Mouse (Mus musculus): ENCODE data around the gene Apc2. TPM values are rescaled to one million over a fixed set of nuclear protein-coding genes. Genes with fewer than 3 reads are reported as not detected.

Gene Apc2
- polyA plus RNA-seq, 1 experiment = 0.74 TPM

- Histone ChIP-seq H3K27me3 (replicated peaks; ENCODE audit: control insufficient read depth, insufficient read depth, low read length) (no peaks in the 10 kb centered on the region), H3K36me3 (ENCODE audit: control insufficient read depth, insufficient read depth, low read length) (no peaks in the 10 kb centered on the region), H3K4me3 (ENCODE audit: insufficient read depth, low read depth, low read length) (no peak overlapping the region), H3K4me1 (ENCODE audit: control insufficient read depth, insufficient read depth, low read length) (peaks cover 3% of the 10 kb centered on the region; the same call in 1 of the 2 replicates), H3K27ac (ENCODE audit: insufficient read depth, low read depth, low read length) (no peak overlapping the region)
- 82% methylated on average over 10 of the region's 10 CpGs for WGBS
- TF ChIP-seq CTCF (conservative IDR thresholded peaks at IDR 0.05; ENCODE audit: insufficient read depth, insufficient read length, low read depth, low read length) = no peak
- no peak for TF ChIP-seq POLR2A (IDR thresholded peaks at IDR 0.05; ENCODE audit: low read depth, low read length)
- DNase-seq = no peak
These were observed 5.7 kb downstream of the Apc2 start for GRCm38 (mm10) chr10:80301256-80302081.

- WGBS = 58% methylated on average over 5 of the region's 5 CpGs
- no peak for DNase-seq
- no peak for TF ChIP-seq CTCF (conservative IDR thresholded peaks at IDR 0.05; ENCODE audit: insufficient read depth, insufficient read length, low read depth, low read length)
- TF ChIP-seq POLR2A (IDR thresholded peaks at IDR 0.05; ENCODE audit: low read depth, low read length) = no peak
- no peaks in the 10 kb centered on the region for H3K36me3 ChIP-seq (ENCODE audit: control insufficient read depth, insufficient read depth, low read length)
- H3K4me1 ChIP-seq (ENCODE audit: control insufficient read depth, insufficient read depth, low read length) = peaks cover 3% of the 10 kb centered on the region; the same call in 1 of the 2 replicates
- H3K27ac ChIP-seq (ENCODE audit: insufficient read depth, low read depth, low read length) = no peak overlapping the region
- H3K4me3 ChIP-seq (ENCODE audit: insufficient read depth, low read depth, low read length) = no peak overlapping the region
- no peaks in the 10 kb centered on the region for H3K27me3 ChIP-seq (replicated peaks; ENCODE audit: control insufficient read depth, insufficient read depth, low read length)
These were observed 6.2 kb downstream of the Apc2 start for GRCm38 (mm10) chr10:80302082-80302355.

GRCm38 (mm10) chr10:80302471-80302881 lies 6.7 kb downstream of the Apc2 start:
- WGBS = 26% methylated on average over 9 of the region's 9 CpGs
- TF ChIP-seq POLR2A (IDR thresholded peaks at IDR 0.05; ENCODE audit: low read depth, low read length) = no peak
- TF ChIP-seq CTCF (conservative IDR thresholded peaks at IDR 0.05; ENCODE audit: insufficient read depth, insufficient read length, low read depth, low read length) = no peak
- Histone ChIP-seq H3K27ac (ENCODE audit: insufficient read depth, low read depth, low read length) (no peak overlapping the region), H3K36me3 (ENCODE audit: control insufficient read depth, insufficient read depth, low read length) (no peaks in the 10 kb centered on the region), H3K27me3 (replicated peaks; ENCODE audit: control insufficient read depth, insufficient read depth, low read length) (no peaks in the 10 kb centered on the region), H3K4me1 (ENCODE audit: control insufficient read depth, insufficient read depth, low read length) (peaks cover 3% of the 10 kb centered on the region; the same call in 1 of the 2 replicates), H3K4me3 (ENCODE audit: insufficient read depth, low read depth, low read length) (no peak overlapping the region)
- DNase-seq = peak; percentile 80

- WGBS = 37% methylated on average over 12 of the region's 12 CpGs
These were observed 8.7 kb downstream of the Apc2 start for GRCm38 (mm10) chr10:80304458-80304857.

GRCm38 (mm10) chr10:80304862-80305261 lies 9.1 kb downstream of the Apc2 start:
- Histone ChIP-seq H3K27ac (ENCODE audit: insufficient read depth, low read depth, low read length) (no peak overlapping the region), H3K4me3 (ENCODE audit: insufficient read depth, low read depth, low read length) (no peak overlapping the region), H3K4me1 (ENCODE audit: control insufficient read depth, insufficient read depth, low read length) (peaks cover 3% of the 10 kb centered on the region; the same call in 1 of the 2 replicates), H3K36me3 (ENCODE audit: control insufficient read depth, insufficient read depth, low read length) (no peaks in the 10 kb centered on the region), H3K27me3 (replicated peaks; ENCODE audit: control insufficient read depth, insufficient read depth, low read length) (no peaks in the 10 kb centered on the region)
- WGBS = 20% methylated on average over 25 of the region's 25 CpGs
- peak; percentile 52 for DNase-seq
- TF ChIP-seq CTCF (conservative IDR thresholded peaks at IDR 0.05; ENCODE audit: insufficient read depth, insufficient read length, low read depth, low read length) (no peak), POLR2A (IDR thresholded peaks at IDR 0.05; ENCODE audit: low read depth, low read length) (no peak)

More at GRCm38 (mm10) chr10:80304458-80304857, 8.7 kb downstream of the Apc2 start:
- Histone ChIP-seq H3K27me3 (replicated peaks; ENCODE audit: control insufficient read depth, insufficient read depth, low read length) (no peaks in the 10 kb centered on the region), H3K4me1 (ENCODE audit: control insufficient read depth, insufficient read depth, low read length) (peaks cover 3% of the 10 kb centered on the region; the same call in 1 of the 2 replicates), H3K4me3 (ENCODE audit: insufficient read depth, low read depth, low read length) (no peak overlapping the region), H3K27ac (ENCODE audit: insufficient read depth, low read depth, low read length) (no peak overlapping the region), H3K36me3 (ENCODE audit: control insufficient read depth, insufficient read depth, low read length) (no peaks in the 10 kb centered on the region)
- TF ChIP-seq CTCF (conservative IDR thresholded peaks at IDR 0.05; ENCODE audit: insufficient read depth, insufficient read length, low read depth, low read length) (no peak), POLR2A (IDR thresholded peaks at IDR 0.05; ENCODE audit: low read depth, low read length) (no peak)
- DNase-seq = no peak

GRCm38 (mm10) chr10:80311560-80311959 lies 15.8 kb downstream of the Apc2 start:
- H3K27me3 ChIP-seq (replicated peaks; ENCODE audit: control insufficient read depth, insufficient read depth, low read length) = no peaks in the 10 kb centered on the region
- WGBS = 88% methylated on average over 16 of the region's 16 CpGs
- no peak for TF ChIP-seq CTCF (conservative IDR thresholded peaks at IDR 0.05; ENCODE audit: insufficient read depth, insufficient read length, low read depth, low read length)
- TF ChIP-seq POLR2A (IDR thresholded peaks at IDR 0.05; ENCODE audit: low read depth, low read length) = no peak

GRCm38 (mm10) chr10:80312586-80313504 lies 17.1 kb downstream of the Apc2 start:
- no peaks in the 10 kb centered on the region for H3K27me3 ChIP-seq (replicated peaks; ENCODE audit: control insufficient read depth, insufficient read depth, low read length)

More at GRCm38 (mm10) chr10:80311560-80311959, 15.8 kb downstream of the Apc2 start:
- no peak for DNase-seq
- Histone ChIP-seq H3K36me3 (ENCODE audit: control insufficient read depth, insufficient read depth, low read length) (no peaks in the 10 kb centered on the region), H3K4me3 (ENCODE audit: insufficient read depth, low read depth, low read length) (no peak overlapping the region), H3K4me1 (ENCODE audit: control insufficient read depth, insufficient read depth, low read length) (no peaks in the 10 kb centered on the region), H3K27ac (ENCODE audit: insufficient read depth, low read depth, low read length) (no peak overlapping the region)

More at GRCm38 (mm10) chr10:80312586-80313504, 17.1 kb downstream of the Apc2 start:
- peak; percentile 23 for DNase-seq
- Histone ChIP-seq H3K27ac (ENCODE audit: insufficient read depth, low read depth, low read length) (no peak overlapping the region), H3K4me1 (ENCODE audit: control insufficient read depth, insufficient read depth, low read length) (no peaks in the 10 kb centered on the region), H3K36me3 (ENCODE audit: control insufficient read depth, insufficient read depth, low read length) (no peaks in the 10 kb centered on the region), H3K4me3 (ENCODE audit: insufficient read depth, low read depth, low read length) (no peak overlapping the region)
- WGBS = 54% methylated on average over 54 of the region's 54 CpGs
- TF ChIP-seq POLR2A (IDR thresholded peaks at IDR 0.05; ENCODE audit: low read depth, low read length) (no peak), CTCF (conservative IDR thresholded peaks at IDR 0.05; ENCODE audit: insufficient read depth, insufficient read length, low read depth, low read length) (no peak)

Measured in kidney, adult 2 months (tissue).